Mouse (Mus musculus) cerebellum, adult 8-10 months (tissue): ENCODE measurements around the gene Skor1.

ENCODE experiments used
- DNase-seq: peaks from one replicate; pipeline ENCODE4 v3.0.0; 2022

Gene Skor1

GRCm38 (mm10) chr9:63132673-63133601 is 15.8 kb downstream of the Skor1 start:
- DNase-seq = peak; percentile 94

GRCm38 (mm10) chr9:63131957-63132602 is 16.7 kb downstream of the Skor1 start:
- peak; percentile 64 for DNase-seq

- no peak for DNase-seq
These were observed 19.1 kb downstream of the Skor1 start for GRCm38 (mm10) chr9:63129641-63130041.

GRCm38 (mm10) chr9:63124512-63124911 is 24.2 kb downstream of the Skor1 start:
- DNase-seq = no peak

- peak; percentile 86 for DNase-seq
These were observed 25.0 kb downstream of the Skor1 start for GRCm38 (mm10) chr9:63123451-63124438.

- no peak for DNase-seq
These were observed 26.5 kb downstream of the Skor1 start for GRCm38 (mm10) chr9:63122161-63122833.

- DNase-seq = no peak
These were observed 30.4 kb downstream of the Skor1 start for GRCm38 (mm10) chr9:63118385-63118784.

- DNase-seq = no peak
These were observed 36.2 kb downstream of the Skor1 start for GRCm38 (mm10) chr9:63112514-63112913.

GRCm38 (mm10) chr9:63109782-63110087 is 39.0 kb downstream of the Skor1 start:
- DNase-seq = no peak

- DNase-seq = peak; percentile 66
These were observed 39.6 kb downstream of the Skor1 start for GRCm38 (mm10) chr9:63109020-63109781.

- no peak for DNase-seq
These were observed 40.2 kb downstream of the Skor1 start for GRCm38 (mm10) chr9:63108580-63108979.

- no peak for DNase-seq
These were observed 48.1 kb downstream of the Skor1 start for GRCm38 (mm10) chr9:63100660-63101059.

- no peak for DNase-seq
These were observed 48.9 kb downstream of the Skor1 start for GRCm38 (mm10) chr9:63099876-63100275.

GRCm38 (mm10) chr9:63099344-63099743 is 49.4 kb downstream of the Skor1 start:
- DNase-seq = no peak

GRCm38 (mm10) chr9:63098887-63099286 is 49.9 kb downstream of the Skor1 start:
- no peak for DNase-seq

GRCm38 (mm10) chr9:63097204-63097603 is 51.6 kb downstream of the Skor1 start:
- no peak for DNase-seq

GRCm38 (mm10) chr9:63094030-63094429 is 54.7 kb downstream of the Skor1 start:
- no peak for DNase-seq

GRCm38 (mm10) chr9:63092567-63092966 is 56.2 kb downstream of the Skor1 start:
- DNase-seq = no peak

GRCm38 (mm10) chr9:63091971-63092528 is 56.7 kb downstream of the Skor1 start:
- peak; percentile 21 for DNase-seq

GRCm38 (mm10) chr9:63091101-63091921 is 57.5 kb downstream of the Skor1 start:
- peak; percentile 8 for DNase-seq
